8 mouse cellular contexts compared by ENCODE assay signal in genomic region chr4:99626047-99626844, GRCm38 (mm10). TPM values are rescaled to one million over a fixed set of nuclear protein-coding genes. Genes with fewer than 3 reads are reported as not detected.
DNase-seq lines count a peak whose midpoint lies in the region; ATAC-seq and TF ChIP-seq lines count a peak whose summit lies in the region.

No protein-coding gene starts in this region.

- ATAC-seq in heart, embryonic 14.5 days (ENCODE audit: insufficient number of reproducible peaks, insufficient read depth, low FRiP score, low read depth), result no peak
- peak; percentile 86 for ATAC-seq in lung, embryonic 14.5 days (ENCODE audit: insufficient read depth)
- ATAC-seq in stomach, embryonic 14.5 days (ENCODE audit: insufficient number of reproducible peaks, insufficient read depth, low FRiP score, low read depth), result peak; percentile 37; the same call in 1 of the 2 replicates
- no peak for ATAC-seq in frontal cortex, adult (ENCODE audit: low TSS enrichment)

- peak overlapping the region; percentile 42; the same call in 1 of the 2 replicates for H3K9ac ChIP-seq in heart, embryonic 14.5 days (ENCODE audit: low read length)
- H3K9ac ChIP-seq in lung, embryonic 14.5 days, result no peak overlapping the region
- H3K9ac ChIP-seq in stomach, embryonic 14.5 days (replicated peaks; ENCODE audit: low read depth, low read length), result no peak overlapping the region; the same call in 1 of the 2 replicates

- no peaks in the 10 kb centered on the region for H3K36me3 ChIP-seq in heart, embryonic 14.5 days (ENCODE audit: control insufficient read depth, insufficient read depth, low read length)
- no peaks in the 10 kb centered on the region for H3K36me3 ChIP-seq in lung, embryonic 14.5 days (ENCODE audit: insufficient read depth)
- H3K36me3 ChIP-seq in stomach, embryonic 14.5 days (ENCODE audit: control insufficient read depth, insufficient read depth, low read length), result no peaks in the 10 kb centered on the region

- no peaks in the 10 kb centered on the region for H3K9me3 ChIP-seq in heart, embryonic 14.5 days (ENCODE audit: control insufficient read depth, low read length)
- no peaks in the 10 kb centered on the region for H3K9me3 ChIP-seq in lung, embryonic 14.5 days (ENCODE audit: low read depth, low read length)
- no peaks in the 10 kb centered on the region for H3K9me3 ChIP-seq in stomach, embryonic 14.5 days (ENCODE audit: control insufficient read depth, low read depth, low read length)

- TF ChIP-seq CTCF in lung, embryonic 14.5 days (IDR thresholded peaks at IDR 0.05; ENCODE audit: low read depth), result no peak

- no peaks in the 10 kb centered on the region; the same call in 1 of the 2 replicates for H3K27me3 ChIP-seq in heart, embryonic 14.5 days (ENCODE audit: control insufficient read depth, insufficient read depth, low read length)
- no peaks in the 10 kb centered on the region for H3K27me3 ChIP-seq in lung, embryonic 14.5 days (ENCODE audit: insufficient read depth, low read length)
- H3K27me3 ChIP-seq in stomach, embryonic 14.5 days (ENCODE audit: control insufficient read depth, insufficient read depth, low read length), result no peaks in the 10 kb centered on the region

- 7% methylated on average over 21 of the region's 24 CpGs for WGBS in heart, embryonic 14.5 days
- 9% methylated on average over 21 of the region's 24 CpGs for WGBS in lung, embryonic 14.5 days
- WGBS in stomach, embryonic 14.5 days, result 12% methylated on average over 21 of the region's 24 CpGs

- no peak overlapping the region for H3K27ac ChIP-seq in heart, embryonic 14.5 days (replicated peaks in 1 of 2; ENCODE audit: control insufficient read depth in 1 of 2, insufficient read depth in 1 of 2, low read depth in 2 of 2, low read length in 2 of 2)
- H3K27ac ChIP-seq in lung, embryonic 14.5 days (ENCODE audit: low read depth), result no peak overlapping the region
- no peak overlapping the region for H3K27ac ChIP-seq in stomach, embryonic 14.5 days (ENCODE audit: low read length)

- DNase-seq in left cerebral cortex, postnatal 4 days, result peak; percentile 34
- DNase-seq in left cerebral cortex, adult 8-10 months (ENCODE audit: low spot score in 2 of 2), result no peak
- peak; percentile 79 for DNase-seq in lung, embryonic 14.5 days
- no peak for DNase-seq in ovary, postnatal 14 days (ENCODE audit: low spot score)
- no peak for DNase-seq in c-Kit-positive CD71-positive TER-119-positive erythroid progenitor cells, embryonic 14.5 days (ENCODE audit: low spot score)

- peak overlapping the region; percentile 71 for H3K4me2 ChIP-seq in heart, embryonic 14.5 days (ENCODE audit: low read length)
- peak overlapping the region; percentile 52 for H3K4me2 ChIP-seq in lung, embryonic 14.5 days
- H3K4me2 ChIP-seq in stomach, embryonic 14.5 days (replicated peaks; ENCODE audit: low read depth, low read length), result peak overlapping the region; percentile 35

- no peaks in the 10 kb centered on the region for H3K4me1 ChIP-seq in heart, embryonic 14.5 days (ENCODE audit: control insufficient read depth in 2 of 2, insufficient read depth in 2 of 2, low read length in 2 of 2)
- H3K4me1 ChIP-seq in lung, embryonic 14.5 days (ENCODE audit: insufficient read depth), result no peaks in the 10 kb centered on the region
- H3K4me1 ChIP-seq in stomach, embryonic 14.5 days (ENCODE audit: control insufficient read depth, insufficient read depth, low read length), result 0 out of 2 replicates have a peak, but pooled peaks cover 4% of the 10 kb centered on the region

- intact Hi-C loops in left cerebral cortex, postnatal 4 days (cut with DNase I), result no loop called here

- H3K4me3 ChIP-seq in heart, embryonic 14.5 days (ENCODE audit: control insufficient read depth in 1 of 2, insufficient read depth in 1 of 2, low read depth in 1 of 2, low read length in 2 of 2), result peak overlapping the region; percentile 33 to 39
- no peak overlapping the region; the same call in 1 of the 2 replicates for H3K4me3 ChIP-seq in lung, embryonic 14.5 days (ENCODE audit: low read depth, low read length)
- no peak overlapping the region for H3K4me3 ChIP-seq in stomach, embryonic 14.5 days (ENCODE audit: low read depth, low read length)

RNA-seq across cellular contexts. Expression of gene Foxd3, which starts 29.9 kb away (rescaled TPM):
- total RNA-seq in left cerebral cortex, postnatal 4 days (2021), result not detected
- total RNA-seq in left cerebral cortex, adult 8-10 months (2022), result under 1 TPM in 1 of 4 experiments, not detected in 3; 0.15 TPM
- not detected in 2 replicates for polyA plus RNA-seq in heart, embryonic 14.5 days (2014; fragmentation: Nextera tagmentation; extraction: Ambion mirVana)
- polyA plus RNA-seq in lung, embryonic 14.5 days (2014; fragmentation: Nextera tagmentation; extraction: Ambion mirVana), result not detected in 2 replicates
- 1.7 and 2.1 TPM in 2 replicates for polyA plus RNA-seq in stomach, embryonic 14.5 days (2014; fragmentation: Nextera tagmentation; extraction: Ambion mirVana)

Comparison
In these comparisons a context has a peak if more than half of its experiments do, and no peak if none do; other contexts are left out.
1. DNase-seq: peak in left cerebral cortex, postnatal 4 days (single experiment) and lung, embryonic 14.5 days (single experiment); none in left cerebral cortex, adult 8-10 months (0 of 2), ovary, postnatal 14 days (single experiment) and c-Kit-positive CD71-positive TER-119-positive erythroid progenitor cells, embryonic 14.5 days (single experiment).
2. ATAC-seq: peak in lung, embryonic 14.5 days (single experiment) and stomach, embryonic 14.5 days (single experiment); none in heart, embryonic 14.5 days (single experiment) and frontal cortex, adult (single experiment).
3. H3K4me3 ChIP-seq: peak in heart, embryonic 14.5 days (2 of 2); none in lung, embryonic 14.5 days (single experiment) and stomach, embryonic 14.5 days (single experiment).
4. Peak in every context shown above with its lines, with median percentiles within 50 percentile points of each other: H3K4me2 ChIP-seq.